Mouse (Mus musculus): ENCODE measurements around the gene Agap1. TPM values are rescaled to one million over a fixed set of nuclear protein-coding genes. Genes with fewer than 3 reads are reported as not detected.
"Not testable (repeated sequence)": the region's sequence is repeated elsewhere in the genome, so short reads cannot be mapped to it uniquely, and the experiment has no call there.

Agap1 gene
- polyA plus RNA-seq, 1 experiment from 2014 or later, result 49.8 TPM

DNA sequence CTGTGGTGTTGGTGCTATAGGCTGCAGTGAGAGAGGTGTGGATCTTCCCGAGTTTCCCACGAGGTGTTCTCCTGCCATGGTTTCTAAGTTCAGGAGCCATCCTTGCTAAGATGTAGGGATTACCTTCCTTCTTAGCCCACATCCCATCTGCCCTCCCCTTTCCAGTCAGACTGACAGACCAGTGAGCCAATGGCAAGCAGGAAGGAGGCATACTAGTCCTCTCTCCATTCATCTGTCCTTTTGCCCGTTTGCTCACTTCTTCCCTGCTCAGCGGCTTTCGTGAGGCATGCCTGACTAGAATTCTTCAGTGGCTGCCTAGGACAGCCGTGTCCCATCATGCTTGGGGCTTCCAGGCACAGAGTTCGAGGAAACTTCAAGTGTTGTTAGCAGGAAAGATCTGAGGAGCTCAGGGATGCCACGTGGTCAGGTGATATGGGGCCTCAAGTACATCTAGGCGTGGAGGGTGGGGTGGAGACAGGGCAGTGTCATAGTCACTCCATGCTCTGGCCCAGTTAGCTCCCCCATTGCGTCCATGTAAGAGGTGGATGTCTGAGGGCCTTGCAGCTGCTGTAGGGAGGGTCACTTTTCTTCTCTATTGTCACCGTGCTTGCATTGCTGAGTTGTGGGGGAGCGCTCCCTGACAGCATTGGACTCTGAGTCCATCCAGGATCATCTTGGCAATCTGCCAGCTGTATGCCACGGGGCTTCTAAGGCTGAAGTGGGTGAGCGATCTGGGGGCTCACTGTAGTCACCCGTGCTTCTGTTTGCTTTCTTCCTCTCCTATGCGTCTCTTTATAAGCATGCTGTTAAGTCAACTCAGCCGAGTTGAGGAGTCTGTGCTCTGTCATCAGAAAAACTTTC lies 34.7 kb downstream of the Agap1 start:
- Histone ChIP-seq H3K36me3 (no peaks in the 10 kb centered on the region), H3K9ac (no peak overlapping the region), H3K27me3 (no peaks in the 10 kb centered on the region), H3K27ac (replicated peaks) (no peak overlapping the region), H3K4me3 (no peak overlapping the region), H3K4me2 (no peak overlapping the region), H3K9me3 (no peaks in the 10 kb centered on the region), H3K4me1 (replicated peaks) (peaks cover 18% of the 10 kb centered on the region)
- ATAC-seq (ENCODE audit: low FRiP score, low read depth), result no peak
- 55% methylated on average over 17 of the region's 17 CpGs for WGBS

DNA sequence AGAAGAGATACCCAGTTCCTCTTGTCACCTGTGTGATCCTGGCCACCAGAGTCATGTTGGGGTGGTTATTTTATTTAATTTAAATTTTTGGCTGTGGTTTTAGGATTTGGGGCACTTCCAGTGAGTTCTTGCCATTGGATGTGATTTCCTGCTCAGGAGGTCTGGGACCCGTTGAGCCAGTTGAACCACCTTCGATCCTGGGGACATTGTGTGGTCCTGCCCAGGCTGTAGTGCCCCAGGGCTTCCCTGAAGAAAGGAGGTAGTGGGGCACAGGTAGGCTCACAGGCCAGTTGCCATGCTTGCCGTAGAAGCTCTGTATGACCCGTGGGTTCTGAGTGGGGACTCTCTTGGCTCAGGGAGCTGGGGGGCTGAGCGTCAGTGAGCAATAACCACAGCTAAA lies 38.6 kb downstream of the Agap1 start:
- WGBS, result 95% methylated on average over 5 of the region's 5 CpGs
- no peaks in the 10 kb centered on the region for H3K9me3 ChIP-seq
- ATAC-seq (ENCODE audit: low FRiP score, low read depth), result no peak
- no peaks in the 10 kb centered on the region for H3K27me3 ChIP-seq
- no peak overlapping the region for H3K27ac ChIP-seq (replicated peaks)
- H3K4me3 ChIP-seq, result no peak overlapping the region
- no peak overlapping the region for H3K9ac ChIP-seq
- no peak overlapping the region for H3K4me2 ChIP-seq
- H3K4me1 ChIP-seq (replicated peaks), result peaks cover 32% of the 10 kb centered on the region
- no peaks in the 10 kb centered on the region for H3K36me3 ChIP-seq

DNA sequence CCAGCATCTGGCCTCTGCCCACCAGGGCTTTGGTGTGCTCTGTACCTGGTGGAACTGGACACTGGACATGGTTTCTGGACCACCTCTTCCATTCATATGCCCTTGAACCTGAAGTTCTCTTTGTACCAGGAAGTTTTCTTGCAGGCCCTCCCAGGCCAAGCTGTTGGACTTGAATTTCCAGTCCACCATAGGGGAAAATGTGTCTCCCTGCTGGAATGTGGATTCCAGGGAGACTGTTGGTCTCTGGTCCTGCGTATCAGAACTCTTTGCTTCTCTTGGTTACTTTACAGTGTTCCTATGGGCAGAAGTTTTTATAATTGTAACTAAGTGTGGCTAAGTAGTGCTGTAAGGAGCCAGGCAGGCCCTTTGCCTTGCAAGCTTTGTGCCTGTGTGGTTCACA lies 40.2 kb downstream of the Agap1 start:
- Histone ChIP-seq H3K9me3 (no peaks in the 10 kb centered on the region), H3K4me3 (no peak overlapping the region), H3K27me3 (no peaks in the 10 kb centered on the region), H3K4me1 (replicated peaks) (peaks cover 35% of the 10 kb centered on the region), H3K27ac (replicated peaks) (no peak overlapping the region), H3K4me2 (no peak overlapping the region), H3K9ac (no peak overlapping the region), H3K36me3 (no peaks in the 10 kb centered on the region)
- ATAC-seq (ENCODE audit: low FRiP score, low read depth), result no peak
- 78% methylated on average over 1 of the region's 1 CpGs for WGBS

DNA sequence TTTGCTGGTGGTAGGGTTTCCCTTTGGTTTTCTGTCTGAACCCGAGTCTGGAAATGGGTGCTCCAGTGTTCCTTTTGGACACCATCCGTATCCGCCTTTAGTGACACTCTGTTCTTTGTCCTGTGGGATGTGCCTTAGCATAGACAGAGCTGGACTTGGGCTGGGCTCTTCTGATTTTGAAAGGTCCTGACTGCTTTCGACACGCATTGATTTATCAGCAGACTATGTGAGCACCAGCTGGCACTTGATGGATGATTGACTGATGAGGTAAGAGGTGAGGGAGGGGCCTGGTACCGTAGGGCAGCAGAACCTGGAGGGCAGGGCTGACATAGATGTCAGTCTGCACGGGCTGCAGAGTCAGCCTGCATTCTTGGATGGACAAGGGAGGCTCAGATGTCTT lies 41.6 kb downstream of the Agap1 start:
- Histone ChIP-seq H3K9ac (no peak overlapping the region), H3K36me3 (no peaks in the 10 kb centered on the region), H3K27ac (replicated peaks) (no peak overlapping the region), H3K27me3 (no peaks in the 10 kb centered on the region), H3K4me2 (no peak overlapping the region), H3K4me3 (no peak overlapping the region), H3K4me1 (replicated peaks) (peaks cover 49% of the 10 kb centered on the region), H3K9me3 (no peaks in the 10 kb centered on the region)
- no peak for ATAC-seq (ENCODE audit: low FRiP score, low read depth)
- 65% methylated on average over 7 of the region's 7 CpGs for WGBS

DNA sequence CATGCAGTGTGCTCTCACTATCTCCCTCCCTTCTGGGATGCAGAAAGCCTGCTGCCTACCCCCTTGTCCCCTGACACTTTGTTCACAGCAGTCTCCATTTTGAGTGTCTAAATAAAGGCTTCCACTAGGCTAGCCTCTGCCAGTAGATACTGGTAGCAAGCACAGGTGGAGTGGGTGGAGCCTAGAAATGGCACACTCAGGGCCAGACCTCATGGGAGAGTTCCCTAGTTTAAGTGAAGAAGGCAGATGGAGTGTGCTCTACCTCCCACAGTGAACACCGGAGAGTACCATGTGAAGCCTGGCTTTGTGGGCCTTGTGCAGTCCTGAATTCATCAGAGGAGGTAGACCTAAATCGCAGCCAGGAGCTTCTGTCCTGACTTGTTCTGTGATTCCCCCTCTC lies 46.3 kb downstream of the Agap1 start:
- Histone ChIP-seq H3K9ac (no peak overlapping the region), H3K9me3 (no peaks in the 10 kb centered on the region), H3K36me3 (no peaks in the 10 kb centered on the region), H3K27ac (replicated peaks) (no peak overlapping the region), H3K4me1 (replicated peaks) (peaks cover 39% of the 10 kb centered on the region), H3K4me2 (no peak overlapping the region), H3K27me3 (no peaks in the 10 kb centered on the region), H3K4me3 (no peak overlapping the region)
- WGBS, result 75% methylated on average over 2 of the region's 2 CpGs
- peak; percentile 24; the same call in 1 of the 2 replicates for ATAC-seq (ENCODE audit: low FRiP score, low read depth)

DNA sequence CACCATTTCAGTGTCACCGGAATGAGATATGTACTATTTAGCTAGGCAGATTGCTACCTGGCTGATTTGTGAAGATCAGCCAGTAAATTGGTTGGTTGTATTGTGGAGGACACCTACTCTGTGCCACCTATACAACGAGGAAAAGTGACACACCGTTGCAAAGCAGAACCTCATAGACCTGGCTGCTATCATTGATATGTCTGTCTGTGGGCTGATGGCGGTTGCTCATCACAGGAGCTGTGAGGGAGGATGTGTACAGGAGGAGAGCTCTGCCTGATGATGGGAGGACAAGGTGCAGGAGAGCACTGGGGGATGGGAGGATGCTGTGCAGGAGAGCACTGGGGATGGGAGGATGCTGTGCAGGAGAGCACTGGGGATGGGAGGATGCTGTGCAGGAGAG lies 46.7 kb downstream of the Agap1 start:
- Histone ChIP-seq H3K4me3 (no peak overlapping the region), H3K9me3 (no peaks in the 10 kb centered on the region), H3K9ac (no peak overlapping the region), H3K27ac (replicated peaks) (no peak overlapping the region), H3K27me3 (no peaks in the 10 kb centered on the region), H3K36me3 (no peaks in the 10 kb centered on the region), H3K4me2 (no peak overlapping the region), H3K4me1 (replicated peaks) (peaks cover 38% of the 10 kb centered on the region)
- 82% methylated on average over 4 of the region's 4 CpGs for WGBS
- ATAC-seq (ENCODE audit: low FRiP score, low read depth), result no peak

DNA sequence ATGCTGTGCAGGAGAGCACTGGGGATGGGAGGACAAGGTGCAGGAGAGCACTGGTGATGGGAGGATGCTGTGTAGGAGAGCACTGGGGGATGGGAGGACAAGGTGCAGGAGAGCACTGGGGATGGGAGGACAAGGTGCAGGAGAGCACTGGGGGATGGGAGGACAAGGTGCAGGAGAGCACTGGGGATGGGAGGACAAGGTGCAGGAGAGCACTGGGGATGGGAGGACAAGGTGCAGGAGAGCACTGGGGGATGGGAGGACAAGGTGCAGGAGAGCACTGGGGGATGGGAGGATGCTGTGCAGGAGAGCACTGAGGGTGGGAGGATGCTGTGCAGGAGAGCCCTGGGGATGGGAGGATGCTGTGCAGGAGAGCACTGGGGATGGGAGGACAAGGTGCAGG lies 47.3 kb downstream of the Agap1 start:
- H3K27ac ChIP-seq (replicated peaks); ATAC-seq (ENCODE audit: low FRiP score, low read depth): not testable (repeated sequence)

DNA sequence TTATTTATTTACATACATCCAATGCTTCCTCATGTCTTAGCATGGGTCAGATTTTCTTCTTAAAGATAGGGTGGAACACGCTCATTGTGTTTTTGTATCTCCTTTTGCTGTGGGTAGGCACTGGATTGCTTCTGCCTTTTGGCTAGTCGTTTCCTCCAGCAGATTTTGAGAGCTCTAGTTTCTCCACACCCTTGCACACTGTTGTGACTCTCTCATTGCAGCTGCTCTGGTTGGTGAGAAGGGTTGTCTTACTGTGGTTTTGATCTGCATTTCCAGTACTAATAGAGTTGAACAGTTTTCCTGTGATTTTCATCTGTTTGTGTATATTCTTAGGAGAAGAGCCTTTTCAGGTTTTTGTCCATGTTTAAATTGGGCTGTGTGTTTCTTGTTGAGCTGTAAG lies 54.6 kb downstream of the Agap1 start:
- Histone ChIP-seq H3K36me3 (no peaks in the 10 kb centered on the region), H3K4me3 (no peak overlapping the region), H3K27ac (replicated peaks) (no peak overlapping the region), H3K9me3 (no peaks in the 10 kb centered on the region), H3K4me2 (no peak overlapping the region), H3K9ac (no peak overlapping the region), H3K4me1 (replicated peaks) (peaks cover 31% of the 10 kb centered on the region), H3K27me3 (no peaks in the 10 kb centered on the region)
- no peak for ATAC-seq (ENCODE audit: low FRiP score, low read depth)
- WGBS, result 75% methylated on average over 2 of the region's 2 CpGs

More for the DNA sequence above, 47.3 kb downstream of the Agap1 start:
- peaks cover 34% of the 10 kb centered on the region for H3K4me1 ChIP-seq (replicated peaks)
- H3K27me3 ChIP-seq, H3K4me3 ChIP-seq, H3K9me3 ChIP-seq, H3K9ac ChIP-seq, H3K36me3 ChIP-seq, H3K4me2 ChIP-seq: not testable (repeated sequence)

DNA sequence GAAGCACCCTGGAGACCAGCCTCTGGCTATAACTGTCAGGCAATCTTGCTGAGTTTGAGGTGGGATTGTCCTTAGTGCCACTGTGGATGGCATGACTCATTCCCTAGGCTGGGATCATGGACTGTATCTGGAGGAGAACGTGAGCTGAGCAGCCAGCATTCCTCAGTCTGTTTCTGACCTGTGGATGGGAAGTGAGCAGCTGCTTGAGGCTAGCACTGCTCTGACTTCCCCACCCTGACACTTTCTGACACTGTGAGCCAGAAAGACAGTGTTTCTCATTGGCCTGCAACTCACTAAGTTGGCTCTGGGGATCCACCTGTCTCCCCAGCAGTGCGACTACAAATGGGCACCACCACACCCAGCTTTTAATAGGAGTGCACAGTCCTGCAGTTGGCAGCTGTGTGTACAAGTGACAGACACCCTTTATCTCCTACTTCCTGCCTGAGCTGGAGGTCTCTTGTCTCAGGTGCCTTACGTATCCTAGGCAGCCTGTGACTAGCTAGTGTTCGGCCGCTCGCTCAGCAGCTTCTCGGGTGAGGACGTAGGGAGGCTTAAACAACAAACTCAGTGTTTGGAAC lies 55.2 kb downstream of the Agap1 start:
- Histone ChIP-seq H3K4me3 (no peak overlapping the region), H3K27ac (replicated peaks) (peak overlapping the region; percentile 47), H3K27me3 (no peaks in the 10 kb centered on the region), H3K4me1 (replicated peaks) (peaks cover 31% of the 10 kb centered on the region), H3K9ac (no peak overlapping the region), H3K9me3 (no peaks in the 10 kb centered on the region), H3K4me2 (no peak overlapping the region), H3K36me3 (no peaks in the 10 kb centered on the region)
- WGBS, result 47% methylated on average over 8 of the region's 8 CpGs
- ATAC-seq (ENCODE audit: low FRiP score, low read depth), result peak; percentile 55

DNA sequence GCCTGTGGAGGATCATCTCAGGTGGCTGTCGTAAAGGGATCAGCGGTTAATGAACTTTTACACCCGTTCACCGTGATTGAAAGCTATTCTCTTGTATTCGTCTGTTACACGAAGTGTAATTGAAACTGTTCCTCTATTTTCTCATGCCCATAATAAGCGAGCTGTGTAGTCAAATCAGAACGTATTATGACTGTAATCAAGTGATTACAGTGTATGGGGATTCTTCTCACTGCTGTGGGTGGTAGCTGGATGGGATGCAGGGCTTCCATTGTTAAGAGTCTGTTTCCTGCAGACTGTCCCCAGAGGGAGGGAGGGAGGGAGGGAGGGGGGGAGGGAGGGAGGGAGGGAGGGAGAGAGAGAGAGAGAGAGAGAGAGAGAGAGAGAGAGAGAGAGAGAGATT lies 56.1 kb downstream of the Agap1 start:
- Histone ChIP-seq H3K4me1 (replicated peaks) (peaks cover 31% of the 10 kb centered on the region), H3K9me3 (no peaks in the 10 kb centered on the region), H3K9ac (no peak overlapping the region), H3K27ac (replicated peaks) (peak overlapping the region; percentile 47), H3K36me3 (no peaks in the 10 kb centered on the region), H3K4me2 (no peak overlapping the region), H3K27me3 (no peaks in the 10 kb centered on the region), H3K4me3 (no peak overlapping the region)
- WGBS, result 28% methylated on average over 8 of the region's 8 CpGs
- ATAC-seq (ENCODE audit: low FRiP score, low read depth), result no peak

DNA sequence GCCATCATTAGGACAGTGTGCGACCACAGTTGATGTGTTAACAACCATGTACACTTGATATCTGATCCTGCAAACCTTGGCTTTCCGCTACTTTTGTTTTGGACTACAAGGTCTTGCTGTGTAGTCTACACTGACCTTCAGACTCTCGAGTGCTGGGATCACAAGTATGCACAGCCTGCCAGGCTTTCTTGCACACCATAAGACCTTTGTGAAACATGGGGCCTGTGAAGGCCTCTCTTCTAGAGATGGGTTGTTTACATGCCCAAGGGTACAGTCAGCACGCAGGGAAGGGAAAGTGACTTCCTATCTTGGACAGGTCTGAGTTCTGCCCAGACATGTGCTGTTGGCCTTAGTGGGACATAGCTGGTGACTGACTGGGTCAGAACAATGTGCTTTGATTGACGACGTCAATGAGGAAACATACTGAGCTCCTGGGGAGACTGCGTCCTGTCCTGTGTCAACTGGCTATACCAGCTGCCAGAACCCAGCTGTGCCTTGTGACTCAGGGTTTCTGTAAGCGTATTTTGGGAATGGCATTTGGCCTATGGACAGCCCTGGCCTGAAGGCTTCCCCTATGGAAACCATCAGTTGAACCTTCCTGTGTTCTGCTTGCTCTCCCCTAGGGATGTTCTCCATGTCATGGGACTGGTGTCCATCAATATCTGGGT lies 59.1 kb downstream of the Agap1 start:
- WGBS, result 64% methylated on average over 8 of the region's 8 CpGs
- ATAC-seq (ENCODE audit: low FRiP score, low read depth), result no peak
- Histone ChIP-seq H3K4me2 (no peak overlapping the region), H3K4me1 (replicated peaks) (peaks cover 52% of the 10 kb centered on the region), H3K36me3 (no peaks in the 10 kb centered on the region), H3K9me3 (no peaks in the 10 kb centered on the region), H3K27me3 (no peaks in the 10 kb centered on the region), H3K27ac (replicated peaks) (no peak overlapping the region), H3K4me3 (no peak overlapping the region), H3K9ac (no peak overlapping the region)

DNA sequence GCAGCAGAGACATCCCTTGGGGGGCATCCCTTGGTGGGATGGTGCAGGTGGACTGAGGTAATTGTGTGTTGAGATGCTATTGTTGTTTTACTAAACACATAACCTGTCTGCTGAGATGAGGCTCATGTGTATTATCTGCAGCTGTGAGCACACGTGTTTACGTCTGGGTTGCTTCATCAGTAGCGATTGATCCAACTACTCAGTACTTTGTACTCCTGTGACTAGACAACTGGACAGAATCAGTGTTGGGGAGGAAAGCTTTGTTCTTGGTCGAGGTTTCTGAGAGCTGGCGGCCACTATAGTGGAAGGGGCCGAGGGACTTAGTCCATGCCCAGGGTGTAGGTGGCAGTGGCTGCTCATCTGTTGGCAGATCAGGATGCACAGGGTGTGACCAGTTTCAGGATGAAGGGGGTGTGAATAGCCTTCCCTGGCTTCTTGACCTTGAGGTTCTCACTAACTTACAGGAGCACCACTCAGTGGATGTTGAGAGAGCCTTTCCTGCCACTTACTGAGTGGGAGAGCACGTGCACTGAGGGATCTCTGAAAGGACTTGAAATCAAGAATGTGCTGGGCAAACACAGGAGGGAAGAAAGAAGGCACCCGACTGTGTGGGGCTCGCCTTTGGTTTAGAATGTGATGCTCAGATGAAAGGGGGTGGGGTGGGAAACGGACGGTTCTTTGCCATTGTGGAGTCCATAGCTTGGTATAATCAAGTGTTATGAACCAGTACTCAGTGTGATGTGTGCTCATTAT lies 61.4 kb downstream of the Agap1 start:
- no peaks in the 10 kb centered on the region for H3K27me3 ChIP-seq
- no peak for ATAC-seq (ENCODE audit: low FRiP score, low read depth)
- no peak overlapping the region for H3K27ac ChIP-seq (replicated peaks)
- H3K36me3 ChIP-seq, result no peaks in the 10 kb centered on the region
- H3K9me3 ChIP-seq, result no peaks in the 10 kb centered on the region
- H3K4me1 ChIP-seq (replicated peaks), result peaks cover 50% of the 10 kb centered on the region
- H3K4me3 ChIP-seq, result no peak overlapping the region
- H3K9ac ChIP-seq, result no peak overlapping the region
- H3K4me2 ChIP-seq, result no peak overlapping the region
- 60% methylated on average over 11 of the region's 11 CpGs for WGBS

Measured in hindbrain, embryonic 15.5 days (tissue).